Mouse (Mus musculus): ENCODE data around the gene Slc26a6. TPM values are rescaled to one million over a fixed set of nuclear protein-coding genes. Genes with fewer than 3 reads are reported as not detected.

Slc26a6 gene
- total and polyA plus RNA-seq, 2 experiments from 2014 or later: 5.7 to 9.3 TPM

DNA sequence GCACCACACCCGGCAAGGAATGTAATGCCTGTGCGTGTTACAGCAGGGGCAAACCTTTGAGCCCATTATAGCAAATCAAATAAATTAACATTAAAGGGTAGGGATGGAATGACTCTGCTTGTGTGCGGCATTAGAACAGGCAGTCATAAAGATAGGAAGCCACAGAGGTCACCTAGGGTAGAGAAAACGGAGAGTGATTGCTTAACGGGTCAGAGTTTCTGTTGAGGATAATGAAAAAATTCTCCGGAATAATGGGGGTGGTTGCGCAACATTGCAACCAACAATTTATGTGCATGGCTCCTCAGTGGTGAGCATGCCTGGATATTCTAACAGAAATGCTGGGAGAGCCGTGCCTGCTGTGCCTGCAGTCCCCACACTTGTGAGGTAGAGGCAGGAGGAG, 72.8 kb downstream of the Slc26a6 start:
- TF ChIP-seq CTCF (IDR thresholded peaks at IDR 0.05; ENCODE audit: low read depth): no peak
- TF ChIP-seq EP300 (IDR thresholded peaks at IDR 0.05; ENCODE audit: low read depth): no peak
- WGBS: 70% methylated on average over 8 of the region's 8 CpGs
- Histone ChIP-seq H3K36me3 (replicated peaks; ENCODE audit: control insufficient read depth, insufficient read depth, low read length) (no peaks in the 10 kb centered on the region), H3K4me2 (ENCODE audit: low read depth, low read length) (no peak overlapping the region), H3K4me3 (ENCODE audit: low read depth, low read length) (no peak overlapping the region), H3K9ac (replicated peaks; ENCODE audit: low read depth, low read length) (no peak overlapping the region), H3K27me3 (ENCODE audit: control insufficient read depth, insufficient read depth, low read length) (0 out of 2 replicates have a peak, but pooled peaks cover 16% of the 10 kb centered on the region), H3K4me1 (ENCODE audit: control insufficient read depth, insufficient read depth) (no peaks in the 10 kb centered on the region), H3K9me3 (replicated peaks; ENCODE audit: control insufficient read depth, low read length) (no peaks in the 10 kb centered on the region), H3K27ac (ENCODE audit: low read depth) (no peak overlapping the region)
- ATAC-seq (ENCODE audit: insufficient read depth, low read depth): no peak
- DNase-seq (ENCODE audit: low spot score): no peak

DNA sequence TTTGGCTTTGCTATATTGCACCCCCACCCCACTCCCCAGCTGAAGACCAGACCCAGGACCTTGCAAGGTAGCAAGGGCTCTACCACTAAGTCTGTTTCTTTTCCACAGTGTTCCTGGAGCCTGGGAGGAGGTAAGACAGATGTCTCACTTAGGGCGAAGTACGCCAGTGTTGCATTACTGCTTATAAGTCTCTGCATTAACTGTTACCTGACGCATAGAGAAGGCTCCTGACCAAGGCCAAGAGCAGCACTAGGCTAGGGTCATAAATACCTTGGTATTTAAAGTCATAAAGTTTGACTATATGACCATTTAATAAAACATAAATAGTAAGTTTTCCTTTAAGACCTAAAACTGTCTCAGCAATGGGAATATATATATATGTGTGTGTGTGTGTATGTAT, 75.3 kb downstream of the Slc26a6 start:
- no peak for ATAC-seq (ENCODE audit: insufficient read depth, low read depth)
- H3K4me3 ChIP-seq (ENCODE audit: low read depth, low read length): no peak overlapping the region
- H3K4me2 ChIP-seq (ENCODE audit: low read depth, low read length): no peak overlapping the region
- no peaks in the 10 kb centered on the region for H3K9me3 ChIP-seq (replicated peaks; ENCODE audit: control insufficient read depth, low read length)
- H3K9ac ChIP-seq (replicated peaks; ENCODE audit: low read depth, low read length): no peak overlapping the region
- WGBS: 81% methylated on average over 3 of the region's 3 CpGs
- H3K27ac ChIP-seq (ENCODE audit: low read depth): no peak overlapping the region
- no peaks in the 10 kb centered on the region for H3K4me1 ChIP-seq (ENCODE audit: control insufficient read depth, insufficient read depth)
- 0 out of 2 replicates have a peak, but pooled peaks cover 15% of the 10 kb centered on the region for H3K27me3 ChIP-seq (ENCODE audit: control insufficient read depth, insufficient read depth, low read length)
- no peak for DNase-seq (ENCODE audit: low spot score)
- no peak for TF ChIP-seq EP300 (IDR thresholded peaks at IDR 0.05; ENCODE audit: low read depth)
- no peak for TF ChIP-seq CTCF (IDR thresholded peaks at IDR 0.05; ENCODE audit: low read depth)
- H3K36me3 ChIP-seq (replicated peaks; ENCODE audit: control insufficient read depth, insufficient read depth, low read length): no peaks in the 10 kb centered on the region

DNA sequence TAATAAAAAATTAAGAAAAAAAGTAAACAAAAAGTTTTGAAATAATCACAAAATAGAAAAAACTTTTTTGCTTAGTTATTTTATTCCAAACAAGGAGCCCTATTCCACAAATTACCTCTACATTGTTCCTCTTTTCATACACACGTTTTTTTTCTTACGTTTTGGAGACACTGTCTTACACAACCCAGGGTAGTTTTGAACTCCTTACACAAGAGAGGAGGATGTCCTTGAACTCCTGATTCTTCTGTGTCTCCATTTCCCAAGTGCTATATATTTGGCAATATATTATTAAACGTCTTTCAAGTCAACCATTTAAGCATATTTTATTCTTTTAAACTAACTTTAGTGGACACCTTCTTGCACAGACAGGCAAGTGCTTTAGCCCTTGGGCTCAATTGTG, 82.9 kb downstream of the Slc26a6 start:
- no peak overlapping the region for H3K4me2 ChIP-seq (ENCODE audit: low read depth, low read length)
- H3K27ac ChIP-seq (ENCODE audit: low read depth): no peak overlapping the region
- no peak for TF ChIP-seq EP300 (IDR thresholded peaks at IDR 0.05; ENCODE audit: low read depth)
- TF ChIP-seq CTCF (IDR thresholded peaks at IDR 0.05; ENCODE audit: low read depth): no peak
- H3K36me3 ChIP-seq (replicated peaks; ENCODE audit: control insufficient read depth, insufficient read depth, low read length): peaks cover 30% of the 10 kb centered on the region
- no peak for ATAC-seq (ENCODE audit: insufficient read depth, low read depth)
- 16% methylated on average over 3 of the region's 3 CpGs for WGBS
- no peaks in the 10 kb centered on the region for H3K9me3 ChIP-seq (replicated peaks; ENCODE audit: control insufficient read depth, low read length)
- H3K27me3 ChIP-seq (ENCODE audit: control insufficient read depth, insufficient read depth, low read length): no peaks in the 10 kb centered on the region
- H3K4me1 ChIP-seq (ENCODE audit: control insufficient read depth, insufficient read depth): 0 out of 2 replicates have a peak, but pooled peaks cover 4% of the 10 kb centered on the region
- H3K4me3 ChIP-seq (ENCODE audit: low read depth, low read length): peak overlapping the region; percentile 88; the same call in 1 of the 2 replicates
- H3K9ac ChIP-seq (replicated peaks; ENCODE audit: low read depth, low read length): no peak overlapping the region
- no peak for DNase-seq (ENCODE audit: low spot score)

DNA sequence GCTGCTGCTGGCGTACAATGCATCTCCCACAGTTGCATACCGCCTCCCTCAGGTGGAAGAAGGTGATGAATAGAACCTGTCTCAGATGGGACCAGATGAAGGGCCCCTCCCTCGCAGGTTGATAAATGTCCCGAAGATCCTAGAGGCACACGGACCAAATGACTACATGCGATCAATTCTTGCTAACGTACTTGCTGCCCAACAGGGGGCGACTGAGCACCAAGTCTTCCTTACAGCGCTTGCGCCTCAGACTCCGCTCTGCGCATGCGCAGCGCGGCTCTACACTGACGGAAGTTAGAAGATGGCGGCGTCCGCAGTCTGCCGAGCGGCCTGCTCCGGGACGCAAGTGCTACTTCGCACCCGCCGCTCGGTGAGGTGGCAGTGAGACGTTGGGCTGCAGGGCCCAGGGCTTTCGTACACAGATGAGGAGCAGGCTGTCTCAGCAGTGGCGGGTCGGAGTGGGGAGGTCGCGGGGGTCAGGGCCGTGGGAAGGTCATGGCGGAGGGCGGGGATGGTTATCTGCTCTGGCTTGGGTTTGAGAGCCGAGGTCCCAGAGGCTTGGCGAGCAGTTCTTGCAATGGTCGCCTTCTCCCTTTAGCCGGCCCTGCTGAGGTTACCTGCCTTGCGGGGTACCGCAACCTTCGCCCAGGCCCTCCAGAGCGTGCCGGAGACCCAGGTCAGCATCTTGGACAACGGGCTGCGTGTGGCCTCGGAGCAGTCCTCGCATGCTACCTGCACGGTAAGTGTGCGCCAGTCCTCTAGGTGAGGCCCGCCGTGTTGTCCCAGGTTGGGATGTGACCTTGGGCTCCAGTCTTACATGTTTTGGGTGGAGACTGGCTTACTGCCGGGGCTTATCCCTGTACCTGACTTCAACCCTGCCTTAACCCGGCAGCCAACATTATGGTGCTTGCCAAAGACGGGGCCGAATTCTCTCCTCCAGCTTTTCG, 83.6 kb downstream of the Slc26a6 start, which contains the start of gene Uqcrc1:
Gene Uqcrc1, plus strand, starts transcription at position 216 of the 947 bp plus-strand sequence.
- Histone ChIP-seq H3K4me3 (ENCODE audit: low read depth, low read length) (peak within 1 kb of the TSS; percentile 88), H3K27me3 (ENCODE audit: control insufficient read depth, insufficient read depth, low read length) (no peaks in the 10 kb centered on the region), H3K4me1 (ENCODE audit: control insufficient read depth, insufficient read depth) (0 out of 2 replicates have a peak, but pooled peaks cover 4% of the 10 kb centered on the region), H3K9me3 (replicated peaks; ENCODE audit: control insufficient read depth, low read length) (no peaks in the 10 kb centered on the region), H3K4me2 (ENCODE audit: low read depth, low read length) (peak within 1 kb of the TSS; percentile 62), H3K9ac (replicated peaks; ENCODE audit: low read depth, low read length) (peak within 1 kb of the TSS; percentile 91), H3K36me3 (replicated peaks; ENCODE audit: control insufficient read depth, insufficient read depth, low read length) (peaks cover 37% of the 10 kb centered on the region), H3K27ac (ENCODE audit: low read depth) (peak within 1 kb of the TSS; percentile 88)
- TF ChIP-seq CTCF (IDR thresholded peaks at IDR 0.05; ENCODE audit: low read depth) (peak; percentile 90), EP300 (IDR thresholded peaks at IDR 0.05; ENCODE audit: low read depth) (peak; percentile 72)
- peak; percentile 97 for DNase-seq (ENCODE audit: low spot score)
- under 1% methylated on average over 57 of the region's 58 CpGs for WGBS
- peak; percentile 86 for ATAC-seq (ENCODE audit: insufficient read depth, low read depth)

DNA sequence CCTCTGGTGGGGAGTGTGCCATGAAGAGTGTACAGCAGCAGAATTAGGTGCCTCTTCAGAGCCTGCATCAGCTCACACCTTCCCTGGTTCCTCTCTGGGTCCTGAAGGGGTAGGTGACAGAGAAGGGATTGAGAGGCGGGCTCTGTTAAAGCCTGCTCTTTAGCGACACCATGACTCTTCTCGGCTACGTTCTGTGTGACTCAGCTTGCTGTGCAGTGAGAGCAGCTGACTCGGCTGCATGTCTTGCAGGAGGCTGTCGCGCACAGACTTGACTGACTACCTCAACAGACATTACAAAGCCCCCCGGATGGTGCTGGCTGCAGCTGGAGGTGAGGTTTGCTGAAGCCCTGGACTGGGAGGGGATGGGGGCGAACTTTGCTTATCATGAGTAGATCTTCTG, 92.0 kb downstream of the Slc26a6 start:
- 82% methylated on average over 9 of the region's 9 CpGs for WGBS
- Histone ChIP-seq H3K9ac (replicated peaks; ENCODE audit: low read depth, low read length) (no peak overlapping the region), H3K36me3 (replicated peaks; ENCODE audit: control insufficient read depth, insufficient read depth, low read length) (peaks cover 93% of the 10 kb centered on the region), H3K4me1 (ENCODE audit: control insufficient read depth, insufficient read depth) (peaks cover 13% of the 10 kb centered on the region; the same call in 1 of the 2 replicates), H3K4me3 (ENCODE audit: low read depth, low read length) (no peak overlapping the region), H3K27ac (ENCODE audit: low read depth) (no peak overlapping the region), H3K27me3 (ENCODE audit: control insufficient read depth, insufficient read depth, low read length) (no peaks in the 10 kb centered on the region), H3K4me2 (ENCODE audit: low read depth, low read length) (no peak overlapping the region), H3K9me3 (replicated peaks; ENCODE audit: control insufficient read depth, low read length) (no peaks in the 10 kb centered on the region)
- DNase-seq (ENCODE audit: low spot score): no peak
- no peak for TF ChIP-seq EP300 (IDR thresholded peaks at IDR 0.05; ENCODE audit: low read depth)
- TF ChIP-seq CTCF (IDR thresholded peaks at IDR 0.05; ENCODE audit: low read depth): no peak
- no peak for ATAC-seq (ENCODE audit: insufficient read depth, low read depth)

Data from heart, postnatal 0 days (tissue).